In the genomic region with DNA sequence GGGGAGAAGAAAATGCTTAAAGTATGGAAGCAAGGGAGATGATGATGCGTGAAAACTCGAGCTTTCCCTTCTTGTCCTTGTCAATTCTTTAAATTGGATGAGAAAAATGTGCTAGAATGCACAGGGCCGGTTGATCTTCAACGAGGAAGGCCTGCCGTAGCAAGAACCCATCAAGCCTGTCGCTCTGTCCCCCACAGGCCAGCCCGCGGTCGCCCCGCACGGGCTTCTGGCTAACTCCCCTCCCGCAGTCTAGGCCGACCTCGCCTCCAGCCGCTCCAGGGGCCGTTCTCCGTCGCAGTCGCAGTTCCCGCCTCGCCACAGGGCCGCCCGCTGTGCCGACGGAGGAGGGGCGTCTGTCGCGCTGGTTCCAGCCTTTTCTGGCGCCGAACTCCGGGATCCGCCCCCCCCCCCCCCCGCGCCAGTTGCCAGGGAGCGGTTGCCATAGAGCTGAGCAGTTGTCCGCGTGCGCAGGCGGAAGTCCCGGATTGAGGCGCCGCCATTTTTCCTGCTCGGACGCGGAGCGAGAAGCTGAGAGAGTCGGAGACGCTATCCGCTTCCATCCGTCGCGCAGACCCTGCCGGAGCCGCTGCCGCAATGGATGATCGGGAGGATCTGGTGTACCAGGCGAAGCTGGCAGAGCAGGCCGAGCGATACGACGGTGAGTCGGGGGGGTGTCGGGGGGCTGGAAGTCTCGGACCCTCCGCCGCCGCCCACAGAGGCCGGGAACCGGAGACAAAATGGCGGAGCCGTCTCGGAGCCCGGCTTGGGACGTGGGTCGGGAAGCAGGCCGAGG, we compare ENCODE assay signal across 8 mouse cellular contexts. TPM values are rescaled to one million over a fixed set of nuclear protein-coding genes. Genes with fewer than 3 reads are reported as not detected.
DNase-seq lines count a peak whose midpoint lies in the region; ATAC-seq and TF ChIP-seq lines count a peak whose summit lies in the region.

A gene (plus strand): TSS at position 436 of the 793 bp plus-strand sequence.

- under 1% methylated on average over 73 of the region's 76 CpGs for WGBS in heart, embryonic 11.5 days (ENCODE audit: insufficient replicate concordance)
- WGBS in kidney, embryonic 16.5 days: under 1% methylated on average over 76 of the region's 76 CpGs
- WGBS in liver, adult 2 months: under 1% methylated on average over 72 of the region's 76 CpGs
- WGBS in stomach, embryonic 14.5 days: under 1% methylated on average over 71 of the region's 76 CpGs

- peak within 1 kb of the TSS; percentile 95 for H3K4me3 ChIP-seq in heart, embryonic 11.5 days (ENCODE audit: low read depth, low read length)
- H3K4me3 ChIP-seq in kidney, embryonic 16.5 days (ENCODE audit: low read length): peak within 1 kb of the TSS; percentile 91
- peak within 1 kb of the TSS; percentile 88 for H3K4me3 ChIP-seq in liver, adult 2 months (ENCODE audit: insufficient read depth, low read depth, low read length)
- H3K4me3 ChIP-seq in myocyte: peak within 1 kb of the TSS; percentile 75
- H3K4me3 ChIP-seq in stomach, embryonic 14.5 days (ENCODE audit: low read depth, low read length): peak within 1 kb of the TSS; percentile 97

- H3ac ChIP-seq in myocyte (ENCODE audit: control insufficient read depth, insufficient read length): peak within 1 kb of the TSS; percentile 83

- H3K9me3 ChIP-seq in heart, embryonic 11.5 days (replicated peaks; ENCODE audit: control insufficient read depth, low read length): no peaks in the 10 kb centered on the region
- no peaks in the 10 kb centered on the region for H3K9me3 ChIP-seq in kidney, embryonic 16.5 days (ENCODE audit: low read length)
- no peaks in the 10 kb centered on the region for H3K9me3 ChIP-seq in stomach, embryonic 14.5 days (ENCODE audit: control insufficient read depth, low read depth, low read length)

- H3K4me2 ChIP-seq in heart, embryonic 11.5 days: peak within 1 kb of the TSS; percentile 88
- peak within 1 kb of the TSS; percentile 89 for H3K4me2 ChIP-seq in kidney, embryonic 16.5 days (replicated peaks; ENCODE audit: low read depth, low read length)
- peak within 1 kb of the TSS; percentile 94 for H3K4me2 ChIP-seq in myocyte (ENCODE audit: low read depth)
- H3K4me2 ChIP-seq in stomach, embryonic 14.5 days (replicated peaks; ENCODE audit: low read depth, low read length): peak within 1 kb of the TSS; percentile 89

- peak; percentile 82 for ATAC-seq in erythroblast, adult 5-6 weeks (replicated peaks; ENCODE audit: low FRiP score, poor library complexity, severe bottlenecking)
- ATAC-seq in heart, embryonic 11.5 days (replicated peaks; ENCODE audit: insufficient number of reproducible peaks, low FRiP score, low TSS enrichment): peak; percentile 91
- peak; percentile 96 for ATAC-seq in kidney, embryonic 16.5 days (ENCODE audit: low FRiP score, low TSS enrichment)
- peak; percentile 96 for ATAC-seq in stomach, embryonic 14.5 days (ENCODE audit: insufficient number of reproducible peaks, insufficient read depth, low FRiP score, low read depth)

- peaks cover 29% of the 10 kb centered on the region; the same call in 1 of the 2 replicates for H3K79me2 ChIP-seq in liver, adult 2 months (ENCODE audit: control insufficient read depth, insufficient read depth, low read length)
- H3K79me2 ChIP-seq in myocyte (ENCODE audit: control insufficient read depth, insufficient read depth): peaks cover 44% of the 10 kb centered on the region

- peaks cover 21% of the 10 kb centered on the region for H3K4me1 ChIP-seq in heart, embryonic 11.5 days (ENCODE audit: control insufficient read depth, insufficient read depth, low read length)
- peaks cover 30% of the 10 kb centered on the region for H3K4me1 ChIP-seq in kidney, embryonic 16.5 days (ENCODE audit: insufficient read depth, low read length)
- H3K4me1 ChIP-seq in liver, adult 2 months (ENCODE audit: control insufficient read depth, insufficient read depth, low read length): peaks cover 20% of the 10 kb centered on the region
- peaks cover 18% of the 10 kb centered on the region for H3K4me1 ChIP-seq in stomach, embryonic 14.5 days (ENCODE audit: control insufficient read depth, insufficient read depth, low read length)

- no peak for TF ChIP-seq CTCF in liver, adult 2 months (IDR thresholded peaks at IDR 0.05; ENCODE audit: low read depth, low read length)

- peak; percentile 84 to 85 for DNase-seq in B cell, adult 2 months
- peak; percentile 96 for DNase-seq in brain, adult 2 months (ENCODE audit: low read depth, low spot score)
- peak; percentile 70 for DNase-seq in liver, adult 2 months (ENCODE audit: extremely low read depth, low read depth, low spot score)

- no peaks in the 10 kb centered on the region for H3K36me3 ChIP-seq in heart, embryonic 11.5 days (ENCODE audit: control insufficient read depth, insufficient read depth, low read length)
- no peaks in the 10 kb centered on the region for H3K36me3 ChIP-seq in kidney, embryonic 16.5 days (ENCODE audit: insufficient read depth, low read length)
- no peaks in the 10 kb centered on the region for H3K36me3 ChIP-seq in liver, adult 2 months (ENCODE audit: control insufficient read depth, insufficient read depth, low read length)
- H3K36me3 ChIP-seq in myocyte (ENCODE audit: control insufficient read depth, insufficient read depth): no peaks in the 10 kb centered on the region
- H3K36me3 ChIP-seq in stomach, embryonic 14.5 days (ENCODE audit: control insufficient read depth, insufficient read depth, low read length): no peaks in the 10 kb centered on the region

- H3K9ac ChIP-seq in heart, embryonic 11.5 days (ENCODE audit: low read depth, low read length): peak within 1 kb of the TSS; percentile 100
- H3K9ac ChIP-seq in kidney, embryonic 16.5 days (replicated peaks; ENCODE audit: low read length): peak within 1 kb of the TSS; percentile 99
- peak within 1 kb of the TSS; percentile 89 for H3K9ac ChIP-seq in liver, adult 2 months (ENCODE audit: low read depth, low read length)
- H3K9ac ChIP-seq in stomach, embryonic 14.5 days (replicated peaks; ENCODE audit: low read depth, low read length): peak within 1 kb of the TSS; percentile 99

- no peaks in the 10 kb centered on the region for H3K27me3 ChIP-seq in heart, embryonic 11.5 days (ENCODE audit: control insufficient read depth, insufficient read depth, low read length)
- no peaks in the 10 kb centered on the region for H3K27me3 ChIP-seq in kidney, embryonic 16.5 days (ENCODE audit: insufficient read depth, low read length)
- H3K27me3 ChIP-seq in liver, adult 2 months (ENCODE audit: control insufficient read depth, insufficient read depth, low read length): no peaks in the 10 kb centered on the region
- H3K27me3 ChIP-seq in myocyte (ENCODE audit: control insufficient read depth, insufficient read depth, insufficient read length): no peaks in the 10 kb centered on the region
- H3K27me3 ChIP-seq in stomach, embryonic 14.5 days (ENCODE audit: control insufficient read depth, insufficient read depth, low read length): no peaks in the 10 kb centered on the region

- peak within 1 kb of the TSS; percentile 98 for H3K27ac ChIP-seq in heart, embryonic 11.5 days (ENCODE audit: low read depth, low read length)
- peak within 1 kb of the TSS; percentile 98 for H3K27ac ChIP-seq in kidney, embryonic 16.5 days (ENCODE audit: low read length)
- peak within 1 kb of the TSS; percentile 94 for H3K27ac ChIP-seq in liver, adult 2 months (replicated peaks; ENCODE audit: insufficient read depth, low read depth, low read length)
- peak within 1 kb of the TSS; percentile 94 for H3K27ac ChIP-seq in stomach, embryonic 14.5 days (ENCODE audit: low read length)

- peak; percentile 86 for TF ChIP-seq POLR2A in liver, adult 2 months (IDR thresholded peaks at IDR 0.05; ENCODE audit: extremely low read depth, insufficient read depth, low read length)
- peak; percentile 91 for TF ChIP-seq POLR2A in myocyte (IDR thresholded peaks at IDR 0.05; ENCODE audit: insufficient read length, low read depth)

TF ChIP-seq in myocyte, 11 proteins besides CTCF, POLR2A, EP300 and RAD21:
- TF ChIP-seq E2F4 (IDR thresholded peaks at IDR 0.05; ENCODE audit: insufficient read depth) (peak; percentile 70), TCF12 (IDR thresholded peaks at IDR 0.05; ENCODE audit: insufficient read depth, poor library complexity, severe bottlenecking) (no peak), REST (IDR thresholded peaks at IDR 0.05; ENCODE audit: insufficient read depth, insufficient read length) (peak; percentile 11), MAX (IDR thresholded peaks at IDR 0.05; ENCODE audit: low read depth) (no peak), MYOD1 (IDR thresholded peaks at IDR 0.05; ENCODE audit: control insufficient read depth in 1 of 3, insufficient read length in 2 of 3, low read depth in 2 of 3) (peak in 1 of 3 experiments; percentile 49), MYOG (IDR thresholded peaks at IDR 0.05; ENCODE audit: control insufficient read depth in 1 of 3, insufficient read depth in 1 of 3, insufficient read length in 2 of 3, low read depth in 2 of 3) (peak in 1 of 3 experiments; percentile 63), CEBPB (IDR thresholded peaks at IDR 0.05; ENCODE audit: insufficient read depth, poor library complexity, severe bottlenecking) (no peak), SRF (IDR thresholded peaks at IDR 0.05; ENCODE audit: control insufficient read depth, insufficient read length, low read depth) (no peak), USF1 (IDR thresholded peaks at IDR 0.05; ENCODE audit: low read depth) (no peak), POLR2AphosphoS2 (IDR thresholded peaks at IDR 0.05; ENCODE audit: insufficient read length, low read depth) (peak; percentile 90), TCF3 (IDR thresholded peaks at IDR 0.05; ENCODE audit: insufficient read length, low read depth) (no peak)

RNA-seq across cellular contexts. Expression of the gene that starts here (rescaled TPM):
- total RNA-seq in erythroblast, adult 5-6 weeks (2015; ENCODE audit: low replicate concordance): 119 and 129 TPM in 2 replicates
- total RNA-seq in erythroblast, adult 5-6 weeks (2017; ENCODE audit: low replicate concordance): 56.7 and 60.2 TPM in 2 replicates
- polyA plus RNA-seq in heart, embryonic 11.5 days (2014; fragmentation: Nextera tagmentation; extraction: Ambion mirVana): 893 and 924 TPM in 2 replicates
- 853 and 940 TPM in 2 replicates for polyA plus RNA-seq in kidney, embryonic 16.5 days (2015; fragmentation: Nextera tagmentation; extraction: Ambion mirVana)
- 74.6 and 87.7 TPM in 2 replicates for total RNA-seq in liver, adult 2 months (2014; rRNA removed)
- 90.7 and 96.7 TPM in 2 replicates for polyA plus RNA-seq in liver, adult 2 months (2012; rRNA removed)
- polyA plus RNA-seq in myocyte (2012; fragmentation: generic; extraction: Trizol): 612 TPM
- 887 and 916 TPM in 2 replicates for polyA plus RNA-seq in stomach, embryonic 14.5 days (2014; fragmentation: Nextera tagmentation; extraction: Ambion mirVana)

Comparison
In these comparisons a context has a peak if more than half of its experiments do, and no peak if none do; other contexts are left out.
1. Peak in every context shown above with its lines: DNase-seq, ATAC-seq, H3K4me3 ChIP-seq and H3K27ac ChIP-seq.